Mouse (Mus musculus): Measurements from ENCODE around the gene Gm4881. TPM values are rescaled to one million over a fixed set of nuclear protein-coding genes. Genes with fewer than 3 reads are reported as not detected.
"Not testable (repeated sequence)": the region's sequence is repeated elsewhere in the genome, so short reads cannot be mapped to it uniquely, and the experiment has no call there.

Gene Gm4881
- polyA plus RNA-seq, 1 experiment from 2014 or later, result not detected

- WGBS (ENCODE audit: insufficient replicate concordance), result 69% methylated on average over 2 of the region's 2 CpGs
- ATAC-seq (ENCODE audit: low read depth); H3K27ac ChIP-seq (ENCODE audit: low read length): not testable (repeated sequence)
Measured at GRCm38 (mm10) chr7:24895749-24896148, 48.5 kb downstream of the Gm4881 start.

GRCm38 (mm10) chr7:24892125-24892583, 52.1 kb downstream of the Gm4881 start:
- no peak overlapping the region for H3K27ac ChIP-seq (ENCODE audit: low read length)

More at GRCm38 (mm10) chr7:24895749-24896148, 48.5 kb downstream of the Gm4881 start:
- not testable (repeated sequence) for H3K9ac ChIP-seq (ENCODE audit: low read depth, low read length); H3K4me3 ChIP-seq (ENCODE audit: low read depth, low read length); H3K36me3 ChIP-seq (ENCODE audit: control insufficient read depth, insufficient read depth); H3K4me2 ChIP-seq (ENCODE audit: low read depth, low read length); H3K27me3 ChIP-seq (ENCODE audit: control insufficient read depth, insufficient read depth, low read depth, low read length); H3K4me1 ChIP-seq (ENCODE audit: control insufficient read depth, low read depth, low read length); H3K9me3 ChIP-seq (replicated peaks; ENCODE audit: control insufficient read depth, low read length)

GRCm38 (mm10) chr7:24891241-24892124, 52.8 kb downstream of the Gm4881 start:
- WGBS (ENCODE audit: insufficient replicate concordance), result 56% methylated on average over 3 of the region's 3 CpGs
- Histone ChIP-seq H3K27me3 (ENCODE audit: control insufficient read depth, insufficient read depth, low read depth, low read length) (no peaks in the 10 kb centered on the region), H3K4me3 (ENCODE audit: low read depth, low read length) (no peak overlapping the region), H3K36me3 (ENCODE audit: control insufficient read depth, insufficient read depth) (peaks cover 37% of the 10 kb centered on the region), H3K4me1 (ENCODE audit: control insufficient read depth, low read depth, low read length) (peaks cover 15% of the 10 kb centered on the region), H3K27ac (ENCODE audit: low read length) (no peak overlapping the region), H3K9me3 (replicated peaks; ENCODE audit: control insufficient read depth, low read length) (no peaks in the 10 kb centered on the region), H3K9ac (ENCODE audit: low read depth, low read length) (no peak overlapping the region), H3K4me2 (ENCODE audit: low read depth, low read length) (no peak overlapping the region)
- no peak for ATAC-seq (ENCODE audit: low read depth)

More at GRCm38 (mm10) chr7:24892125-24892583, 52.1 kb downstream of the Gm4881 start:
- 61% methylated on average over 2 of the region's 2 CpGs for WGBS (ENCODE audit: insufficient replicate concordance)
- ATAC-seq (ENCODE audit: low read depth), result no peak
- peaks cover 9% of the 10 kb centered on the region for H3K4me1 ChIP-seq (ENCODE audit: control insufficient read depth, low read depth, low read length)
- H3K9ac ChIP-seq (ENCODE audit: low read depth, low read length), result no peak overlapping the region
- H3K9me3 ChIP-seq (replicated peaks; ENCODE audit: control insufficient read depth, low read length), result no peaks in the 10 kb centered on the region
- no peaks in the 10 kb centered on the region for H3K27me3 ChIP-seq (ENCODE audit: control insufficient read depth, insufficient read depth, low read depth, low read length)
- peaks cover 32% of the 10 kb centered on the region for H3K36me3 ChIP-seq (ENCODE audit: control insufficient read depth, insufficient read depth)
- no peak overlapping the region for H3K4me2 ChIP-seq (ENCODE audit: low read depth, low read length)
- H3K4me3 ChIP-seq (ENCODE audit: low read depth, low read length), result no peak overlapping the region

- Histone ChIP-seq H3K4me3 (ENCODE audit: low read depth, low read length) (no peak overlapping the region), H3K4me1 (ENCODE audit: control insufficient read depth, low read depth, low read length) (peaks cover 25% of the 10 kb centered on the region), H3K9ac (ENCODE audit: low read depth, low read length) (no peak overlapping the region), H3K9me3 (replicated peaks; ENCODE audit: control insufficient read depth, low read length) (no peaks in the 10 kb centered on the region), H3K27ac (ENCODE audit: low read length) (no peak overlapping the region), H3K36me3 (ENCODE audit: control insufficient read depth, insufficient read depth) (peaks cover 42% of the 10 kb centered on the region), H3K4me2 (ENCODE audit: low read depth, low read length) (no peak overlapping the region), H3K27me3 (ENCODE audit: control insufficient read depth, insufficient read depth, low read depth, low read length) (no peaks in the 10 kb centered on the region)
- peak; percentile 48 for ATAC-seq (ENCODE audit: low read depth)
- WGBS (ENCODE audit: insufficient replicate concordance), result 18% methylated on average over 10 of the region's 10 CpGs
Measured at GRCm38 (mm10) chr7:24890281-24891216, 53.7 kb downstream of the Gm4881 start.

GRCm38 (mm10) chr7:24889431-24890220, 54.7 kb downstream of the Gm4881 start:
- no peak overlapping the region for H3K4me2 ChIP-seq (ENCODE audit: low read depth, low read length)
- H3K27ac ChIP-seq (ENCODE audit: low read length), result no peak overlapping the region
- H3K4me1 ChIP-seq (ENCODE audit: control insufficient read depth, low read depth, low read length), result peaks cover 27% of the 10 kb centered on the region
- ATAC-seq (ENCODE audit: low read depth), result no peak
- H3K36me3 ChIP-seq (ENCODE audit: control insufficient read depth, insufficient read depth), result peaks cover 42% of the 10 kb centered on the region
- no peak overlapping the region for H3K9ac ChIP-seq (ENCODE audit: low read depth, low read length)
- no peak overlapping the region for H3K4me3 ChIP-seq (ENCODE audit: low read depth, low read length)
- H3K9me3 ChIP-seq (replicated peaks; ENCODE audit: control insufficient read depth, low read length), result no peaks in the 10 kb centered on the region
- 73% methylated on average over 6 of the region's 6 CpGs for WGBS (ENCODE audit: insufficient replicate concordance)
- no peaks in the 10 kb centered on the region for H3K27me3 ChIP-seq (ENCODE audit: control insufficient read depth, insufficient read depth, low read depth, low read length)

- peaks cover 42% of the 10 kb centered on the region for H3K36me3 ChIP-seq (ENCODE audit: control insufficient read depth, insufficient read depth)
Measured at GRCm38 (mm10) chr7:24887096-24887495, 57.2 kb downstream of the Gm4881 start.

GRCm38 (mm10) chr7:24886308-24886633, 58.0 kb downstream of the Gm4881 start:
- peaks cover 42% of the 10 kb centered on the region for H3K36me3 ChIP-seq (ENCODE audit: control insufficient read depth, insufficient read depth)
- peak overlapping the region; percentile 77 for H3K4me2 ChIP-seq (ENCODE audit: low read depth, low read length)
- H3K27ac ChIP-seq (ENCODE audit: low read length), result peak overlapping the region; percentile 98
- peaks cover 34% of the 10 kb centered on the region for H3K4me1 ChIP-seq (ENCODE audit: control insufficient read depth, low read depth, low read length)
- no peak for ATAC-seq (ENCODE audit: low read depth)
- peak overlapping the region; percentile 91 for H3K9ac ChIP-seq (ENCODE audit: low read depth, low read length)
- 22% methylated on average over 4 of the region's 4 CpGs for WGBS (ENCODE audit: insufficient replicate concordance)
- no peaks in the 10 kb centered on the region for H3K9me3 ChIP-seq (replicated peaks; ENCODE audit: control insufficient read depth, low read length)
- no peaks in the 10 kb centered on the region for H3K27me3 ChIP-seq (ENCODE audit: control insufficient read depth, insufficient read depth, low read depth, low read length)
- peak overlapping the region; percentile 79 for H3K4me3 ChIP-seq (ENCODE audit: low read depth, low read length)

More at GRCm38 (mm10) chr7:24887096-24887495, 57.2 kb downstream of the Gm4881 start:
- ATAC-seq (ENCODE audit: low read depth), result no peak
- H3K27ac ChIP-seq (ENCODE audit: low read length), result peak overlapping the region; percentile 1; the same call in 1 of the 2 replicates
- H3K9me3 ChIP-seq (replicated peaks; ENCODE audit: control insufficient read depth, low read length), result no peaks in the 10 kb centered on the region
- peak overlapping the region; percentile 77 for H3K4me2 ChIP-seq (ENCODE audit: low read depth, low read length)
- H3K4me1 ChIP-seq (ENCODE audit: control insufficient read depth, low read depth, low read length), result peaks cover 34% of the 10 kb centered on the region
- no peaks in the 10 kb centered on the region for H3K27me3 ChIP-seq (ENCODE audit: control insufficient read depth, insufficient read depth, low read depth, low read length)
- peak overlapping the region; percentile 1; the same call in 1 of the 2 replicates for H3K9ac ChIP-seq (ENCODE audit: low read depth, low read length)
- WGBS (ENCODE audit: insufficient replicate concordance), result 54% methylated on average over 4 of the region's 4 CpGs
- 0 out of 2 replicates have a peak overlapping the region, but pooled peaks have one; percentile 12 for H3K4me3 ChIP-seq (ENCODE audit: low read depth, low read length)

Measured in liver, embryonic 16.5 days (tissue).